9 mouse cellular contexts compared by ENCODE assay signal in genomic region chr9:58535447-58536134, GRCm38 (mm10). TPM values are rescaled to one million over a fixed set of nuclear protein-coding genes. Genes with fewer than 3 reads are reported as not detected.
A peak's percentile ranks its signal among the peaks of the same experiment; 100 is the strongest.
DNase-seq lines count a peak whose midpoint lies in the region; ATAC-seq and TF ChIP-seq lines count a peak whose summit lies in the region.
"Had no signal": no experiment of that assay in that cellular context is flagged by ENCODE, and none has a peak within 500 bp of the region (broad histone marks: within the 10 kb centered on the region; RNA-seq: fewer than 3 reads in every experiment).

No protein-coding gene starts in this region.

- H3K9ac ChIP-seq in heart, embryonic 12.5 days, result no peak overlapping the region
- no peak overlapping the region for H3K9ac ChIP-seq in midbrain, embryonic 11.5 days (ENCODE audit: low read length)
- H3K9ac ChIP-seq: limb, embryonic 13.5 days had no signal

- intact Hi-C loops in heart, postnatal 14 days (cut with DNase I), result loop anchor here (5.0 kb wide), 2 partner anchors 203 to 392 kb away; no protein-coding TSS in a partner anchor

- H3K36me3 ChIP-seq in heart, embryonic 12.5 days, result peaks cover 52% of the 10 kb centered on the region
- H3K36me3 ChIP-seq in midbrain, embryonic 11.5 days (ENCODE audit: control insufficient read depth, insufficient read depth, low read length), result no peaks in the 10 kb centered on the region

- peak; percentile 38; the same call in 1 of the 2 replicates for TF ChIP-seq CTCF in bone marrow macrophage, adult 2 months (IDR thresholded peaks at IDR 0.05; ENCODE audit: low read depth, low read length)

- H3K9me3 ChIP-seq in heart, embryonic 12.5 days (replicated peaks), result no peaks in the 10 kb centered on the region
- no peaks in the 10 kb centered on the region; the same call in 1 of the 2 replicates for H3K9me3 ChIP-seq in midbrain, embryonic 11.5 days (ENCODE audit: control insufficient read depth, low read length)
- H3K9me3 ChIP-seq: limb, embryonic 13.5 days had no signal

- DNase-seq in heart, postnatal 14 days, result peak; percentile 42 to 58
- DNase-seq in A20 (ENCODE audit: low read depth, low spot score), result peak; percentile 68
- peak; percentile 87 for DNase-seq in midbrain, embryonic 11.5 days (ENCODE audit: low spot score, missing footprints)
- peak; percentile 57 for DNase-seq in thymus, postnatal 0 days (ENCODE audit: low spot score)
- no peak for DNase-seq in ovary, postnatal 14 days (ENCODE audit: low spot score)

- H3K27me3 ChIP-seq in heart, embryonic 12.5 days (replicated peaks), result no peaks in the 10 kb centered on the region
- no peaks in the 10 kb centered on the region for H3K27me3 ChIP-seq in midbrain, embryonic 11.5 days (ENCODE audit: control insufficient read depth, insufficient read depth, low read length)
- H3K27me3 ChIP-seq: limb, embryonic 13.5 days had no signal

- no peak for ATAC-seq in heart, embryonic 12.5 days (ENCODE audit: insufficient number of reproducible peaks, low FRiP score)
- ATAC-seq in hematopoietic stem cell, adult 5-6 weeks (replicated peaks in 1 of 2; ENCODE audit: insufficient read depth in 1 of 2, low FRiP score in 2 of 2, low TSS enrichment in 1 of 2, low read depth in 1 of 2, poor library complexity in 2 of 2, severe bottlenecking in 2 of 2), result peak; percentile 53 to 73
- ATAC-seq in midbrain, embryonic 11.5 days (ENCODE audit: low FRiP score), result peak; percentile 24; the same call in 1 of the 2 replicates

- H3K4me2 ChIP-seq in heart, embryonic 12.5 days, result no peak overlapping the region
- H3K4me2 ChIP-seq in midbrain, embryonic 11.5 days, result no peak overlapping the region
- H3K4me2 ChIP-seq: limb, embryonic 13.5 days had no signal

- no peak overlapping the region for H3K27ac ChIP-seq in heart, embryonic 12.5 days (ENCODE audit: poor library complexity, severe bottlenecking)
- no peak overlapping the region for H3K27ac ChIP-seq in bone marrow macrophage, adult 2 months (ENCODE audit: insufficient read depth, low read depth, low read length)
- H3K27ac ChIP-seq in midbrain, embryonic 11.5 days (ENCODE audit: low read depth, low read length), result no peak overlapping the region
- H3K27ac ChIP-seq: limb, embryonic 13.5 days had no signal

- 77% methylated on average over 20 of the region's 20 CpGs for WGBS in heart, embryonic 12.5 days
- 81% methylated on average over 20 of the region's 20 CpGs for WGBS in midbrain, embryonic 11.5 days

- H3K4me3 ChIP-seq in heart, embryonic 12.5 days, result no peak overlapping the region
- no peak overlapping the region for H3K4me3 ChIP-seq in bone marrow macrophage, adult 2 months (ENCODE audit: insufficient read depth, low read length)
- no peak overlapping the region for H3K4me3 ChIP-seq in midbrain, embryonic 11.5 days (ENCODE audit: low read depth, low read length)
- H3K4me3 ChIP-seq: limb, embryonic 13.5 days had no signal

- TF ChIP-seq POLR2A in bone marrow macrophage, adult 2 months (IDR thresholded peaks at IDR 0.05; ENCODE audit: borderline replicate concordance, low read depth, low read length), result no peak

- H3K4me1 ChIP-seq in heart, embryonic 12.5 days (replicated peaks), result peaks cover 2% of the 10 kb centered on the region; the same call in 1 of the 2 replicates
- H3K4me1 ChIP-seq in bone marrow macrophage, adult 2 months (ENCODE audit: control insufficient read depth, insufficient read depth, low read length), result peaks cover 33% of the 10 kb centered on the region
- no peaks in the 10 kb centered on the region for H3K4me1 ChIP-seq in midbrain, embryonic 11.5 days (ENCODE audit: control insufficient read depth, insufficient read depth, low read length)
- H3K4me1 ChIP-seq: limb, embryonic 13.5 days had no signal

RNA-seq across cellular contexts. Expression of gene Cd276, which starts 19.6 kb away (rescaled TPM):
- 10 to 100 TPM; 15.4 to 17.6 TPM for total RNA-seq in heart, postnatal 14 days (2021)
- polyA plus RNA-seq in heart, embryonic 12.5 days (2016; fragmentation: Nextera tagmentation; extraction: Ambion mirVana), result 39.2 and 42.4 TPM in 2 replicates
- 8.7 and 9.3 TPM in 2 replicates for polyA plus RNA-seq in bone marrow macrophage, adult 2 months (2012; ENCODE audit: insufficient read depth, insufficient read length, missing spikeins)
- 1.6 and 2.6 TPM in 2 replicates for total RNA-seq in hematopoietic stem cell, adult 5-6 weeks (2017)
- 22.5 and 23.8 TPM in 2 replicates for polyA plus RNA-seq in midbrain, embryonic 11.5 days (2014; fragmentation: Nextera tagmentation; extraction: Ambion mirVana)
- polyA plus RNA-seq in thymus, postnatal 0 days (2015; fragmentation: Nextera tagmentation; extraction: Ambion mirVana), result 2.6 and 2.9 TPM in 2 replicates

RNA-seq across cellular contexts. Expression of gene Nptn, which starts 46.4 kb away (rescaled TPM):
- total RNA-seq in heart, postnatal 14 days (2021), result 100 to 1,000 TPM; 155 to 177 TPM
- 122 and 131 TPM in 2 replicates for polyA plus RNA-seq in heart, embryonic 12.5 days (2016; fragmentation: Nextera tagmentation; extraction: Ambion mirVana)
- 570 and 586 TPM in 2 replicates for polyA plus RNA-seq in bone marrow macrophage, adult 2 months (2012; ENCODE audit: insufficient read depth, insufficient read length, missing spikeins)
- 45.5 and 64.8 TPM in 2 replicates for total RNA-seq in hematopoietic stem cell, adult 5-6 weeks (2017)
- polyA plus RNA-seq in midbrain, embryonic 11.5 days (2014; fragmentation: Nextera tagmentation; extraction: Ambion mirVana), result 60.7 and 66.1 TPM in 2 replicates
- 88.2 and 96.4 TPM in 2 replicates for polyA plus RNA-seq in thymus, postnatal 0 days (2015; fragmentation: Nextera tagmentation; extraction: Ambion mirVana)

RNA-seq across cellular contexts. Expression of gene Insyn1, which starts 47.2 kb away (rescaled TPM):
- 10 to 100 TPM; 10.7 to 11.1 TPM for total RNA-seq in heart, postnatal 14 days (2021)
- 0.97 and 1.3 TPM in 2 replicates for polyA plus RNA-seq in heart, embryonic 12.5 days (2016; fragmentation: Nextera tagmentation; extraction: Ambion mirVana)
- not detected in 2 replicates for polyA plus RNA-seq in bone marrow macrophage, adult 2 months (2012; ENCODE audit: insufficient read depth, insufficient read length, missing spikeins)
- 0.38 TPM in 1 of 2 replicates, not detected in the other for total RNA-seq in hematopoietic stem cell, adult 5-6 weeks (2017)
- polyA plus RNA-seq in midbrain, embryonic 11.5 days (2014; fragmentation: Nextera tagmentation; extraction: Ambion mirVana), result 1.4 and 1.8 TPM in 2 replicates
- polyA plus RNA-seq in thymus, postnatal 0 days (2015; fragmentation: Nextera tagmentation; extraction: Ambion mirVana), result 0.60 and 0.64 TPM in 2 replicates
